Mouse (Mus musculus): Measurements from ENCODE around the gene Gm10229. TPM values are rescaled to one million over a fixed set of nuclear protein-coding genes. Genes with fewer than 3 reads are reported as not detected.
"Not testable (repeated sequence)": the region's sequence is repeated elsewhere in the genome, so short reads cannot be mapped to it uniquely, and the experiment has no call there.

The Gm10229 gene
- not detected for total RNA-seq (2021)

- intact Hi-C loops (cut with DNase I); DNase-seq: not testable (repeated sequence)
Measured at GRCm38 (mm10) chr16:89014984-89015383, at the start of gene Gm10229. Gene Gm10229 (plus strand): TSS chr16:89015284.

GRCm38 (mm10) chr16:89010659-89011058, 4.4 kb upstream of the Gm10229 start, which contains the start of gene Krtap22-2:
Gene Krtap22-2 (minus strand): TSS chr16:89010759.
- intact Hi-C loops (cut with DNase I): no loop called here
- DNase-seq: no peak

GRCm38 (mm10) chr16:89013973-89014372, 1.1 kb upstream of the Gm10229 start:
- intact Hi-C loops (cut with DNase I): no loop called here
- DNase-seq: no peak

- intact Hi-C loops (cut with DNase I); DNase-seq: not testable (repeated sequence)
Measured at GRCm38 (mm10) chr16:89031399-89031798, 16.3 kb downstream of the Gm10229 start, which contains the start of gene Krtap6-1. Gene Krtap6-1 (plus strand): TSS chr16:89031699.

- intact Hi-C loops (cut with DNase I); DNase-seq: not testable (repeated sequence)
Measured at GRCm38 (mm10) chr16:89041372-89041771, 26.3 kb downstream of the Gm10229 start, which contains the start of gene Gm10228. Gene Gm10228 (minus strand): TSS chr16:89041472.

- DNase-seq: no peak
- intact Hi-C loops (cut with DNase I): no loop called here
Measured at GRCm38 (mm10) chr16:89047783-89048182, 32.7 kb downstream of the Gm10229 start, which contains the start of gene Krtap6-5. Gene Krtap6-5 (minus strand): TSS chr16:89047883.

GRCm38 (mm10) chr16:89063902-89064301, 48.8 kb downstream of the Gm10229 start, which contains the start of gene 1110025L11Rik:
Gene 1110025L11Rik (minus strand): TSS chr16:89064002.
- DNase-seq; intact Hi-C loops (cut with DNase I): not testable (repeated sequence)

Other genes with a start within 250 kb of the Gm10229 start
- gene 2310057N15Rik, start 241.1 kb upstream of the Gm10229 start, total RNA-seq (2021): not detected
- not detected for gene Gm5965, start 237.4 kb upstream of the Gm10229 start, total RNA-seq (2021)
- not detected for gene Gm20741, start 203.1 kb upstream of the Gm10229 start, total RNA-seq (2021)
- not detected for gene Krtap15, start 195.1 kb upstream of the Gm10229 start, total RNA-seq (2021)
- not detected for gene Krtap14, start 189.1 kb upstream of the Gm10229 start, total RNA-seq (2021)
- not detected for gene Krtap19-1, start 145.9 kb upstream of the Gm10229 start, total RNA-seq (2021)
- not detected for gene Krtap19-2, start 141.0 kb upstream of the Gm10229 start, total RNA-seq (2021)
- not detected for gene Krtap19-3, start 137.2 kb upstream of the Gm10229 start, total RNA-seq (2021)
- gene Krtap19-4, start 130.2 kb upstream of the Gm10229 start, total RNA-seq (2021): not detected
- not detected for gene Krtap19-5, start 118.8 kb upstream of the Gm10229 start, total RNA-seq (2021)
- gene Krtap19-9b, start 83.0 kb upstream of the Gm10229 start, total RNA-seq (2021): not detected
- gene Krtap16-3, start 52.4 kb upstream of the Gm10229 start, total RNA-seq (2021): not detected
- gene Krtap22-2, start 4.5 kb upstream of the Gm10229 start, total RNA-seq (2021): not detected
- gene Krtap6-1, start 16.4 kb downstream of the Gm10229 start, total RNA-seq (2021): not detected
- gene Gm10228, start 26.2 kb downstream of the Gm10229 start, total RNA-seq (2021): not detected
- gene Krtap6-5, start 32.6 kb downstream of the Gm10229 start, total RNA-seq (2021): not detected
- not detected for gene 1110025L11Rik, start 48.7 kb downstream of the Gm10229 start, total RNA-seq (2021)
- not detected for gene Krtap6-3, start 68.7 kb downstream of the Gm10229 start, total RNA-seq (2021)
- gene Gm6358, start 125.6 kb downstream of the Gm10229 start, total RNA-seq (2021): not detected
- gene Gm10061, start 135.8 kb downstream of the Gm10229 start, total RNA-seq (2021): not detected
- not detected for gene Gm9789, start 142.7 kb downstream of the Gm10229 start, total RNA-seq (2021)
- not detected for gene Gm7735, start 154.2 kb downstream of the Gm10229 start, total RNA-seq (2021)
- gene 1110057P08Rik, start 159.5 kb downstream of the Gm10229 start, total RNA-seq (2021): not detected
- gene Krtap20-2, start 190.6 kb downstream of the Gm10229 start, total RNA-seq (2021): not detected